Mouse (Mus musculus) E14TG2a.4 (cell line): Measurements from ENCODE around the gene Ehmt2.

Experiments
- CTCF ChIP-seq: conservative IDR thresholded peaks from 2 replicates; pipeline ENCODE4 v1.5.1; 2014; ENCODE audit warnings: low read length
- POU5F1 ChIP-seq: IDR thresholded peaks from 2 replicates; pipeline ENCODE4 v1.6.1; 2014; ENCODE audit warnings: low read length, borderline replicate concordance

GRCm38 (mm10) chr17:34899053-34899889 is 1.0 kb downstream of the Ehmt2 start:
- TF ChIP-seq CTCF (no peak), POU5F1 (no peak)
